Mouse (Mus musculus): ENCODE data around the gene Rnf152.

The Rnf152 gene

DNA sequence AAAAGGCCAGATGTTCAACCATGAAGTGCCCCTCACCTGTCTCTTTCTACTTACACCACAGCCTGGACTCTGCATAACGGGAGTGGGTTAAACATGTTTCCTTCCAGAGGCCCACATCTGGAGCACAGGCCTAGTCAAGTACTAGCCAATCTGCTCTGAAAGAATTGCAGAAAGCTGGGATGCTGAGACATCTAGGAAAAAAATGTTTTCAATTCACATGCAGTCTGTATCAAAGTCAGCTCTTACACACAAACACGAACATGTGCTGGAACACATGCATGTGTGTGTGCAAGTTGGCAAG lies 44.0 kb downstream of the Rnf152 start:
- no peak for DNase-seq (ENCODE audit: low read depth, low spot score)

DNA sequence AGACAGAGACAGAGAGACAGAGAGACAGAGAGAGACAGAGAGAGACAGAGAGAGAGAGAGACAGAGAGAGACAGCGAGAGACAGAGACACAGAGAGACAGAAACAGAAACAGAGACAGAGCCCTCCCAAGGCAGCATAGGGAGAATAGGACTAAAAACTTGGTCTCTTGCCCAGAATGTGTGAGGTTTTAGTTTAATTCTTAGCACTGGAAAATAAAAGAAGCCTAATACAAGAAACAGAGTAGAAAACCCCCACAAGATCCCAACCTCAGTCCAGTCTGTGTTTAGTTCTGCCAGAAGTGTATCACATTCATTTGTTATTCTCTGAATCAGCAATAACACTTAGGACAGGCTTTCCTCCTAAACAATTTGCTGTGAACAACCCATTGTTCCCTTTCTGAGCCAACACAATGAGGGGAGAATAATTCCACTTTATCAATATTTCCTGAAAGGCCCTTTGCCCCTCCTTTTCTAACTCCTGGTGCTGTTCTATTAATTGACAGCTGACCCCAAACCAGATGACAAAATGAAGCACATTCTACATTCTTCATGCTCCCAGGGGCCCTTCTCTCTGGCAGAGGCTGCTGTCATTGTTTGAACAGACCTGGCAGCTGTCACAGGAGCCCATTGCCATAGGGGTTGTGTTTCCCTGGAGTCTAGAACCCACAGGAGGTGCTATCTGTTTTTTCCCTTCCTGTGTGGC lies 44.5 kb downstream of the Rnf152 start:
- no peak for DNase-seq (ENCODE audit: low read depth, low spot score)

GRCm38 (mm10) chr1:105302164-105302563 lies 54.3 kb downstream of the Rnf152 start:
- DNase-seq (ENCODE audit: low read depth, low spot score): no peak

DNA sequence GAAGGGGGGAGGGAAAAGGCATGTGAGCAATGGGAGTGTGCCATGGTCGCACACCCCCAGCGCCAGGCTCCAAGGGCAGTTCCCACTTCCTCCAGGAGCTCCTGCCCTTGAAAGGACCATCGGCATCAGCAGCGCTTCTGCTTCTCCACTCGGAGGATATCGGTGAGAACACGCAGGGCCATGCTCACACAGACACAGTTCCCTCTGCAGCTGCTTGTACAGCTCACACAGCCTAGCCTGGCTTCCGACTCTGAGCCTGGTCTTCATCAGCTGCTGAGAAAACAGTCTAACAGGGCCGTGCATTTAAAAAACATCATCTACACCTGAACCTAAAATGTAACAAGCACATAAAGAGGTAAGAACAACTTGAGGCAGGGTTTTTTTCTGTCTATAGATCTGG lies 54.7 kb downstream of the Rnf152 start:
- no peak for DNase-seq (ENCODE audit: low read depth, low spot score)

DNA sequence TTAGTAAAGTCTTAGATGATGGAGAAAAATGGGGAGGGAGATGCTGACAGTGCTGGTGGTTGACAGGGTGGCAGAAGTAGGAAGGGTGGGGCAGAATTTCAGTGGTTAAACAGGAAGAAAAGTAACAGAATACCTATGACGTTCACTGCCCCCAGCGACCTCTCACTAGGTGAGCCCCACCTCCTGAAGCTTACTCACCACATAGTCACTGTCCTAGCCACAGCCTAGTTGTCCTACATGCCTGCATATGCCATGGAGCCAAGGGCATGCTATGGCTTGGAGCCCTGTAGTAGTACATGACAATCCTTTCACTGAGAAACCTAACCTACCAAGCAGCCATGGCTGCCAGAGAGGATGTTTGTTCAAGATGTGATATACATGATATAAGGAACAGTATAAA lies 64.7 kb downstream of the Rnf152 start:
- DNase-seq (ENCODE audit: low read depth, low spot score): no peak

GRCm38 (mm10) chr1:105287536-105287935 lies 69.0 kb downstream of the Rnf152 start:
- DNase-seq (ENCODE audit: low read depth, low spot score): no peak

- DNase-seq (ENCODE audit: low read depth, low spot score): no peak
These were observed 69.6 kb downstream of the Rnf152 start for GRCm38 (mm10) chr1:105286906-105287305.

GRCm38 (mm10) chr1:105285001-105285400 lies 71.5 kb downstream of the Rnf152 start:
- no peak for DNase-seq (ENCODE audit: low read depth, low spot score)

DNA sequence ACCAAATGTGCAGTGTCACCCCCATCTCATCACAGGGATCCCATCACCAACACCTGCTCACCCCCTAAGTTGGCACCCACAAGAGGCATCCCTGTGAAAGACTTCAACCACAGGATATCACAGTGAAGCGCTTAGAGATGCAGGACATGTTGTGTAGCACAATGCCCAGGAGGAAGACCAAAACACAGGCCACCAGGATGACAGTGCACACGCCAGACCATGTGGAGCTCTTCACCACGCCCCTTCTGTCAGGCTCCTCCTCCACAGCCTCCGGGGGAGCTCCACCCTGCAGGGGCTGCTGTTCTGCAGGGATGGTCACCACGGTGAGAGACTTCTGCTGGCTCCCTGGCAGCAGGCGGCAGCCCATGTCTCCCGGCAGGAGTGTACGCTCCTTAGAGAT lies 72.4 kb downstream of the Rnf152 start:
- no peak for DNase-seq (ENCODE audit: low read depth, low spot score)

DNA sequence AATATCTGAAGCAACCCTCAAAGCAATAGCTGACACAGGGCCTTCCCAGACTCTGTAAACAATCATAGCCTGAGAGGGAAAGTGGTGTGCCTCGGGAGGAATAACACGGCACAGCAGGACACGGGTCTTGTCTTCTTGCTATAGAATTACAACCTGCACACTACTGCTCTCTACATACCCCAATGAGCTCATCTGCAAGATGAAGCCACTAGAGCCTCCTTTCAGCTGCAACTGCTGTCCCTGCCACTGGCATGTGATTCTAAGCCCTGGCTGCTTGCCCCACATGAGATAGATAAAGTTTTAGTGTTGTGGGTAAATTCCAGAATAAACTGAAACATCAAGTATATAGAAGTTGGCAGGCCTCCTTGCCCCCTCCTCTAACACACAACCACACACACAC lies 75.2 kb downstream of the Rnf152 start:
- no peak for DNase-seq (ENCODE audit: low read depth, low spot score)

DNA sequence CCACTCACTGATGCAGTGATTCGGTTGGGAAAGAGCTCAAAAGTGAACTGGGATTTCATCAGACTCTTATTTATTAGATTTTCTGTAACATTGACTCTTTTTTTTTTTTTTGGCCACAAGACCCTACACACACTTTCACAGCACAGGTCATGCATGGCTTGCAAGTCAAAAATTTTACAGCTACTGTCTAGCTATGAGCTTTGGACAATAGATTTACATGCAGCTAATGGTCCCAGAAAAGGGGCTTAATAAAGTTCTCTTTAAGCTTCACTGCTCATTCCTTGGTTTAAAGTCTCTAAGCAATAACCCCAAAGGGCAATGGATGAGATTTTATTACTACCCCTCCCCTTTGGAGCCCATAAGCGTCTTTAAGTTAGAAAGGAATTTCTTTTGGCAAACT lies 76.3 kb downstream of the Rnf152 start:
- no peak for DNase-seq (ENCODE audit: low read depth, low spot score)

- no peak for DNase-seq (ENCODE audit: low read depth, low spot score)
These were observed 81.9 kb downstream of the Rnf152 start for GRCm38 (mm10) chr1:105274500-105275194.

GRCm38 (mm10) chr1:105271104-105271503 lies 85.4 kb downstream of the Rnf152 start:
- DNase-seq (ENCODE audit: low read depth, low spot score): no peak

DNA sequence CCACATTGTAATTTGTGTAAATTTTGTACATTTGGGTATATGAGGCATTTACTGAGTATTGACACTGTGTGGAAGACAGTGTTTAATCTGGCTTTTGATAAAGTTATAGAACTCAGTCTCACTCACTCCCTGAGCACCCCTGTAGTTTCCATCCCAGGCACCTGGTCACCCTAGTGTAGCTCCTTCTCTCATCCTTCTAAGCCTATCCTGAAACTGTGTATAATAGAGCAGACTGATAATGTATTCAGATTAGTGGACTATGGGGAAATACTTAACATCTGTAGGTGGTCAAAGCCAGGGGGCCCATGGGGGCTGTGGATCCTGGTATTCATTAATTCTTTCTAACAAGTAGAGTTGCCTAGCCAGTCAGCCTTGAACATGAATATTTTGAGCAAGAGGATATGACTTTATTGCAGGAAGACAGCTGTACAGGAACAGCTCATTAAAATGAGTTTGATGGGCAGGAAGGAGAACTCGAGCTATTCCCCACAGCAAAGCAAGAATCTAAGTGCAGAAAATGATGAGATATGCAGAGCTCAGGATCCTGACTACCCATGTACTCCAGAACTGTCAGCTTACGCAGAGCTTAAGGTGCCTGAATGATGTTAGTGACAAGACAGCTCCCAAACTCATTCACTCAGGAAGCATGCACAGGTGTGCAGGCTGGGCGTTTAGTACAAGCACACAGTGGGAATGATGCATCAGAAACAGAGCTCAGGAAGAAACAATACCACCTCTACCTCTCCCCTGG lies 93.1 kb downstream of the Rnf152 start:
- DNase-seq (ENCODE audit: low read depth, low spot score): no peak

- DNase-seq (ENCODE audit: low read depth, low spot score): no peak
These were observed 96.3 kb downstream of the Rnf152 start for GRCm38 (mm10) chr1:105260200-105260599.

DNA sequence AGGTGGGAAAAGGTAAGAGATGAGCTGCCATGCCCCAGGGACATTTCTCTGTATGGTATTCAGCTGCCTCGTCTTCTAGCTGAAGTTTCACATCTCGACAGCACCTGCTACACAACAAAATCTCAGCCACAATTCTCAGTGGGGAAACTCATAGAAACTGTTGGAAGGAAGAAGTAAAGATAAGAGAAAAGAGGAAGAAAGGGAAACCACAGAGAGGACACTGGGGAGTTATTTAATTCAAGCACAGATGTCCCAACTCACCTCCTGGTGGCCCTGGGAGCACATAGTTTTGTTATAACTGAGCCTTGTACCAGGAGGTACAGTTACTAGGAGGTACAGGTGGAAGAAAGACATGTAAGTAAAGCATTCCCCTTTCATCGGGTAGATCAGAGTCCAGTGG lies 99.3 kb downstream of the Rnf152 start:
- no peak for DNase-seq (ENCODE audit: low read depth, low spot score)

DNA sequence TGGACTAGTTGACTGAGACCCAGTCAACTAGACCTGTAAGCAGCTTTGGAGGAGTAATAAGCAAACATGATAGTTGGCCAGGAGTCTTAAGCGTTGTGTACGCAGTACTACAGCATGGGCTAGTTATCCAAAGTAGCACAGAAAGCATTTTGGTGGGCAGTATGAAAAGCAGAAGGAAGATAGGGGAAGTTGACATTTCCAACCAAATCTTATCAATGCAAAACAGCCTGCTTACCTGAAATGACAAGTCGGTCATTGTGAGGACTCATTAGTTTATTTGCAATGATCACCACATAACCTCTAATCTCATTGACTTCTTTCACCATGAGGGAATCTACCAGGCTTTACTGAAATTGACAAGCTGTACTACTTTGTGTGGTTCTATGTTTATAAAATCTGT lies 107.3 kb downstream of the Rnf152 start:
- DNase-seq (ENCODE audit: low read depth, low spot score): no peak

DNA sequence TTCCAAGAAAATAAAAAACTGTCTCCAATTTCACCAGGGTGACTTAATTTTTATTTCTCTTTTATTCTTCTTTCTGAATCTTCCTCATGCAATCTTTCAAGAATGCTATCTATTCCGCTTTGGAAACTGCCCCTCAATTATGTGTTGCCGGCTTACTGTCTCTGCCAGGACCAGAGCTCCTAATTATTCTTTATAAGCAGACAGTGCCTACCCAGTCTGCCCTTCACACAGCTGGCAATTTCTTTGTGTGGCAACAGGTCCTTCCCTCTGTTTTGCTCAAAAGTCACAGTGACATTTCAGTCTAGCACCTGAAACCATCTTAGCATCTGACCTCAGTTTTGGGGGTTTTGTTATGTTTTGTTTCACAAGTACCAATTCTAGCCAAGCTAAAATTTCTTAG lies 109.9 kb downstream of the Rnf152 start:
- no peak for DNase-seq (ENCODE audit: low read depth, low spot score)

GRCm38 (mm10) chr1:105246075-105246574 lies 110.4 kb downstream of the Rnf152 start:
- DNase-seq (ENCODE audit: low read depth, low spot score): no peak

DNA sequence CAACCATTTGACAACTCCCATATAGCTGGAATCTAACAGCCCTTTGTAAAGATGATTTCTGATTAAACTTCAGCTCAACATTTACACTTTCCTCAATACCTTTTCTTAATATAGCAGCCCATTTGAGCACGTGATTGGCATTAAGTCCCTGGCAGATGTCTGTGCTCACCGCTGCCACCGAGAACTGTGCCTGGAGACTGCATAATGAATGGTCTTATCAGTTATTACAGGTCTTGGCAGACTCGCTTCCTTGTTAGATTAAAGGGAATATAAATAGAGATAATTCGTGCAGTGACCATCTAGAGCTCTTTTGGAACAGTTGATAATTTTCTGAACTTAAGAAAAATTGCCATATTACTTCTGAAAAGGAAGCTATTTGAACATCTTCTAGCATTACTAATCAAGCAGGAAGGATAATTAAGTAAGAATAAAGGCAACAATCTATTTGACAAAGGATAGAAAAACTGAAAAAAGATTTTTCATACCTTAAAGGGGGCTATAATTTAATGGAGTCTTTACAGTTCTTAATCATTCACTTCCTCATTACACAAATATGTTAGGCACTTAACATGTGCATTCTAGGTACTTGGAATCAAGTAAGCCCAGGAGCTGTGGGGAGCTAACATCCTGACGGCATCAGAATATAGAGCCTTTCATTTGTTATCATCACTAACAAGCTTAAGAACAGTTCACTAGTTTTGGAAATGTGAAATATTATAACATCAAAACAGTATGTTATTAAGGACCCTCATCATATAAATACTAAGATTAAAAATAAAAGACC lies 113.0 kb downstream of the Rnf152 start:
- DNase-seq (ENCODE audit: low read depth, low spot score): no peak

- DNase-seq (ENCODE audit: low read depth, low spot score): no peak
These were observed 116.3 kb downstream of the Rnf152 start for GRCm38 (mm10) chr1:105240185-105240584.
